Mouse (Mus musculus) embryonic facial prominence, embryonic 14.5 days (tissue): ENCODE measurements around the gene Fn1. TPM values are rescaled to one million over a fixed set of nuclear protein-coding genes. Genes with fewer than 3 reads are reported as not detected.
A peak's percentile ranks its signal among the peaks of the same experiment; 100 is the strongest.

Source experiments
- ATAC-seq: fragments of 200-750 bp; cut with Nextera tagmentation; 2 replicates; pipeline ENCODE4 v1.8.0; 2017; ENCODE audit warnings: low read depth, moderate number of reproducible peaks, moderate TSS enrichment
- DNase-seq: peaks from one replicate; pipeline ENCODE4 v3.0.0-alpha.2; 2015; ENCODE audit warnings: low spot score
- H3K27ac ChIP-seq: fragments of 300-500 bp; sonication (generic); replicated peaks from 2 replicates; pipeline ENCODE4 v1.5.1; 2014; ENCODE audit warnings: low read depth, mild to moderate bottlenecking, low read length, moderate library complexity
- H3K27me3 ChIP-seq: fragments of 300-500 bp; sonication (generic); replicated peaks from 2 replicates; pipeline ENCODE4 v1.6.1; 2014; ENCODE audit warnings: low read length; ENCODE audit not compliant: control insufficient read depth, insufficient read depth
- H3K36me3 ChIP-seq: fragments of 300-500 bp; sonication (generic); 2 replicates; pipeline ENCODE4 v1.6.1; 2014; ENCODE audit warnings: low read length, mixed read lengths; ENCODE audit not compliant: control insufficient read depth, insufficient read depth
- H3K4me1 ChIP-seq: fragments of 300-500 bp; sonication (generic); 2 replicates; pipeline ENCODE4 v1.6.1; 2014; ENCODE audit warnings: antibody characterized with exemption, low read length; ENCODE audit not compliant: control insufficient read depth, insufficient read depth
- H3K4me2 ChIP-seq: fragments of 300-500 bp; sonication (generic); 2 replicates; pipeline ENCODE4 v1.6.1; 2014; ENCODE audit warnings: low read depth, mild to moderate bottlenecking, low read length, moderate library complexity, mixed read lengths
- H3K4me3 ChIP-seq: fragments of 300-500 bp; sonication (generic); 2 replicates; pipeline ENCODE4 v1.5.1; 2014; ENCODE audit warnings: low read depth, mild to moderate bottlenecking, low read length
- H3K9ac ChIP-seq: fragments of 300-500 bp; sonication (generic); 2 replicates; pipeline ENCODE4 v1.6.1; 2014; ENCODE audit warnings: low read depth, mild to moderate bottlenecking, low read length, moderate library complexity, mixed read lengths
- H3K9me3 ChIP-seq: fragments of 300-500 bp; sonication (generic); 2 replicates; pipeline ENCODE4 v1.6.1; 2016; ENCODE audit warnings: low read length; ENCODE audit not compliant: control insufficient read depth
- WGBS: fragments of 180-500 bp; shearing (Covaris S2); extraction: QIAGEN DNeasy Blood & Tissue Kit; methylation state at CpG from one replicate; pipeline ENCODE4 v1.1.7; 2014; 5-methylcytosine and 5-hydroxymethylcytosine counted together
- polyA plus RNA-seq: library from polyadenylated mRNA; unstranded; fragments of >200 nt; fragmentation: Nextera tagmentation; extraction: Ambion mirVana; gene quantifications from 2 replicates; pipeline ENCODE4 v1.2.1, GENCODE M21; 2014

Gene Fn1
- polyA plus RNA-seq, 1 experiment from 2014 or later, result 277 TPM

GRCm38 (mm10) chr1:71580408-71580807 lies 72.6 kb downstream of the Fn1 start:
- H3K4me2 ChIP-seq, result no peak overlapping the region
- no peaks in the 10 kb centered on the region for H3K9me3 ChIP-seq
- H3K9ac ChIP-seq, result no peak overlapping the region
- H3K36me3 ChIP-seq, result peaks cover 67% of the 10 kb centered on the region
- H3K4me1 ChIP-seq, result no peaks in the 10 kb centered on the region
- no peak for DNase-seq
- H3K27me3 ChIP-seq, result no peaks in the 10 kb centered on the region
- no peak overlapping the region for H3K4me3 ChIP-seq
- ATAC-seq, result no peak
- 91% methylated on average over 12 of the region's 12 CpGs for WGBS
- no peak overlapping the region for H3K27ac ChIP-seq

DNA sequence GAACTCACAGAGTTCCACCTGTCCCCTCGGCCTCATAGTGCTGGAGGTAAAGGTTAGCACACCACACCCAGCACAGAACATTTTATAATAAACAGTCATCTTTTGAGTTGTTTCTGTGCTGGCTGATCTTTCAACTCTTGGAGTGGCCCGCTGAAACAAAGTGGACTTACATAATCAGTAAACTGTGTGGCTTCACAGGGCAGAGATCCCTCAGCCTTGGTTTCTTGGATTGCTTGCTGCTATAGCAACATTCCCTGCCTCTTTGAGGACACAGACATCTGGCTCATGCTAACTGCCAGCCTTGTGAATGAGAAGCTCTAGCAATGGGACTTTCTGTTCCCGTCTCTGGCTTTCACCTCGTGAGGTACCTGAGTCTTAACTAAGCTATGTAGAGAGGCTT lies 73.5 kb downstream of the Fn1 start:
- Histone ChIP-seq H3K27ac (no peak overlapping the region), H3K4me1 (no peaks in the 10 kb centered on the region), H3K36me3 (peaks cover 67% of the 10 kb centered on the region), H3K4me2 (no peak overlapping the region), H3K27me3 (no peaks in the 10 kb centered on the region), H3K9me3 (no peaks in the 10 kb centered on the region), H3K9ac (no peak overlapping the region), H3K4me3 (no peak overlapping the region)
- DNase-seq, result no peak
- 87% methylated on average over 4 of the region's 4 CpGs for WGBS
- ATAC-seq, result no peak

- H3K27me3 ChIP-seq, result no peaks in the 10 kb centered on the region
- no peaks in the 10 kb centered on the region for H3K9me3 ChIP-seq
- H3K4me2 ChIP-seq, result no peak overlapping the region
- peaks cover 88% of the 10 kb centered on the region for H3K36me3 ChIP-seq
- no peak overlapping the region for H3K27ac ChIP-seq
- WGBS, result 94% methylated on average over 6 of the region's 6 CpGs
- H3K4me1 ChIP-seq, result no peaks in the 10 kb centered on the region
- no peak overlapping the region for H3K9ac ChIP-seq
- no peak overlapping the region for H3K4me3 ChIP-seq
- DNase-seq (no peak), ATAC-seq (no peak)
These were observed 76.2 kb downstream of the Fn1 start for GRCm38 (mm10) chr1:71576837-71577236.

GRCm38 (mm10) chr1:71575987-71576386 lies 77.0 kb downstream of the Fn1 start:
- peak; percentile 41; the same call in 1 of the 2 replicates for ATAC-seq
- Histone ChIP-seq H3K9me3 (no peaks in the 10 kb centered on the region), H3K36me3 (peaks cover 96% of the 10 kb centered on the region), H3K4me2 (no peak overlapping the region), H3K4me1 (no peaks in the 10 kb centered on the region), H3K4me3 (no peak overlapping the region), H3K27ac (no peak overlapping the region), H3K27me3 (no peaks in the 10 kb centered on the region), H3K9ac (no peak overlapping the region)
- peak; percentile 45 for DNase-seq
- WGBS, result 90% methylated on average over 7 of the region's 7 CpGs

DNA sequence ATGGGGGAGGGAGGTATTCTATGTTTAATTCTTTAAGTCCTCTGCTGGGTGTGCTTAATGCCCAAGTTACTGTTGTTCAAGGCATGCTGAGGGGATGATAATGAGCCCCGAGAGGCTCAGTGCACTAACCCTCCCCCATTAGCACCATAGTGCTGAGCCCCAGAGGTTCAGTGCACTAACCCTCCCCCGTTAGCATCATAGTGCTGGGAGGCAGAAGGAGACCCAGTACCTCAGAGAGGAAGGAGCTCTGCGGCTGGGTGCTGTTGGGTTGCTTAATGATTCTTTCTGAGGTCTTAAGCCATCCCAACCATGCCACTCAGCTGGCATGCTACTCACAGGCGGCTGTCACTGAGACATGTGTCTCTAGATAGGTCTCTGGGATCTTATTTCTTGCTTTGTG lies 82.9 kb downstream of the Fn1 start:
- H3K4me1 ChIP-seq, result no peaks in the 10 kb centered on the region
- no peaks in the 10 kb centered on the region for H3K27me3 ChIP-seq
- no peak overlapping the region for H3K4me2 ChIP-seq
- no peak overlapping the region for H3K9ac ChIP-seq
- WGBS, result 87% methylated on average over 4 of the region's 4 CpGs
- DNase-seq (peak; percentile 12), ATAC-seq (peak; percentile 61; the same call in 1 of the 2 replicates)
- H3K27ac ChIP-seq, result no peak overlapping the region
- peaks cover 96% of the 10 kb centered on the region for H3K36me3 ChIP-seq
- no peak overlapping the region for H3K4me3 ChIP-seq
- 0 out of 2 replicates have a peak, but pooled peaks cover 3% of the 10 kb centered on the region for H3K9me3 ChIP-seq

DNA sequence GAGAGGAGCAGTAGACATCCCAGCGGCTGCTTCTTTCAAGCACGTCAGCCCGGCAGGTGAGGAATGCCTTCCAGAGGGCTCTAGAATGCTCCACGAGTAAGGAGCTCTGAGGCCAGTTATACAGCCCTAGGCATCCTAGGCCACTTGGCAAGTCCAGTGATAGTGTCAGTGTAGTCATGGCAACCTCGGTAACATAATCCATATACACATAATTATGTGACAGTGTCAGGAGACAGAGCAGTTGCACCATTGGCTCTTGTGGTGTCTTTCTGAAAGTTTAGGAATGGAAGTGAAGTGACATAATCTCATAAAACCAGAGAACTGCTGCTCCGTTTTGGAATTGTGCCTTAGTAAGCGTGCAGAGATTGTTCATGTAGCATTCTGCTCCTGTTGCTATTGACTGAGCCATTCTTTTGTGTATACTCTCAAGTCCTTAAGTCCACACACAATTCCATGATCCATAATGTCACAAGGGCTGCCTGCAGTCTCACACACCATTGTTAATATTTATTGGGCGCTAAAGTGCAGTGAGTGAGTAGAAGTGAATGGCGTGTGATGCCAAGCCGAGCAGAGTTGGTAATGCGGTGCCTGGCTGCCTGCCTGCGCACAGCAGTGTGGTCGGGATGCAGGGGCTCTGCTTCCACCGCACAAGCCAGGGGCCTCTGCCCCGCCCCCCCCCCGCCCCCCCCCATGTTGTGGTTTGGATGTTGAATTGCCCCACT lies 85.0 kb downstream of the Fn1 start:
- 0 out of 2 replicates have a peak, but pooled peaks cover 3% of the 10 kb centered on the region for H3K9me3 ChIP-seq
- DNase-seq, result no peak
- H3K27me3 ChIP-seq, result no peaks in the 10 kb centered on the region
- no peak overlapping the region for H3K4me3 ChIP-seq
- peaks cover 93% of the 10 kb centered on the region for H3K36me3 ChIP-seq
- no peak overlapping the region for H3K9ac ChIP-seq
- H3K27ac ChIP-seq, result no peak overlapping the region
- peak; percentile 47 for ATAC-seq
- H3K4me2 ChIP-seq, result no peak overlapping the region
- WGBS, result 74% methylated on average over 16 of the region's 16 CpGs
- no peaks in the 10 kb centered on the region for H3K4me1 ChIP-seq

DNA sequence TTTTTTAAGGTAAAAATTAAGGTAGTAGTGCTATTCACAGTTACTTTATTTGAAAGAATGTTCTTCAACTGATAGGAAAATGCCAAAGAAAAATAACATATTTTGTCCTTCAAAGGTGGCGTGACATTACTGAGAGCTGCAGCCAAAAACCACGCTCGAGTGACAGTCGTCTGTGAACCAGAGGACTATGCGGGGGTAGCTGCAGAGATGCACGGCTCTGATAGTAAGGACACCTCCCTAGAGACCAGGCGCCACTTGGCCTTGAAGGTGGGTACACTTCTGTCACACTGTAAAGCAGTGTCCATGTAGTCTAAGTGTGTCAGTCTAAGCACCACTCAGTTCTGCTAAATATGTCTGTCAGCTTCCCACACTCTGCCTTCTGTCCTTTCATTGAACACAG lies 88.7 kb downstream of the Fn1 start:
- 0 out of 2 replicates have a peak, but pooled peaks cover 3% of the 10 kb centered on the region for H3K9me3 ChIP-seq
- H3K4me1 ChIP-seq, result no peaks in the 10 kb centered on the region
- DNase-seq (no peak), ATAC-seq (no peak)
- H3K27me3 ChIP-seq, result no peaks in the 10 kb centered on the region
- H3K27ac ChIP-seq, result no peak overlapping the region
- H3K9ac ChIP-seq, result no peak overlapping the region
- no peak overlapping the region for H3K4me3 ChIP-seq
- 91% methylated on average over 7 of the region's 7 CpGs for WGBS
- peaks cover 85% of the 10 kb centered on the region for H3K36me3 ChIP-seq
- H3K4me2 ChIP-seq, result no peak overlapping the region

- ATAC-seq, result no peak
- H3K4me1 ChIP-seq, result peaks cover 11% of the 10 kb centered on the region; the same call in 1 of the 2 replicates
- H3K4me2 ChIP-seq, result no peak overlapping the region
- no peak overlapping the region for H3K4me3 ChIP-seq
- 93% methylated on average over 4 of the region's 4 CpGs for WGBS
- 0 out of 2 replicates have a peak, but pooled peaks cover 1% of the 10 kb centered on the region for H3K9me3 ChIP-seq
- H3K36me3 ChIP-seq, result peaks cover 62% of the 10 kb centered on the region
- no peak overlapping the region for H3K9ac ChIP-seq
- no peak overlapping the region for H3K27ac ChIP-seq
- no peak for DNase-seq
- H3K27me3 ChIP-seq, result no peaks in the 10 kb centered on the region
These were observed 92.4 kb downstream of the Fn1 start for GRCm38 (mm10) chr1:71560626-71561025.
